Comparison of ENCODE assay signal across 8 mouse cellular contexts in the genomic region with DNA sequence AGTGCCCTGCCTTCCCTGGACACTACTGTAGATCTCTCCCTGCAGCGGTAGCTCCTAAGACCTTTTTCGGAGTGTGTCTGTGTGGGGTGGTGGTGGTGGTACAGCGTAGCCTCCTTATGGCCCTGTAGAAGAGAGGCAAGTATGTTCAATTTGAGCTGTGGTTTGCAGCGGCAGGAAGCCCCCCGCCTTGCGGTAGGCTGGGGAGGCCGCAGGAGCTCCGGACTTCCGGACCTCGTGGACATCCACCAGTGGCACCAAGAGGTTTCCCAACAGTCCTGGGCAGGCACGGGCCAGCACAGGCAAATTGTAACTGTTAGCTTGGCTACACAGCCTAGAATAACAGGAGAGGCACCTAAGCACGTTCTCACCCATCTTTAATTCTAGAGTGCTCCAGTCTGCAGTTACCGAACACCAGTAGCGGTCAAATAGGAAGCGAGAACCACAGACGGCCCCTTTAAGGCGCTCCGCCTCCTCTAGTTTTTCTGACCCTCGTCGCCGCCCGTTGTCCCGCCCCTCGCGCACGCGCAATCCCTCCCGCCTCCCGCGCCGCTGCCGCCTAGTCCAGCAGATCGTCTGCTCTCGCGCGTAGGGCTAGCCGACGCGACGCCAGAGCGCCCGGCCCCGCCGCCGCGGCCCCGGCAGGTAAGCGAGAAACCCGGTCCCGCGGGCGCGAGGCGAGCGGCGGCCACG. TPM values are rescaled to one million over a fixed set of nuclear protein-coding genes. Genes with fewer than 3 reads are reported as not detected.
DNase-seq lines count a peak whose midpoint lies in the region; ATAC-seq lines count a peak whose summit lies in the region.

A gene (plus strand): TSS at position 519 of the 690 bp plus-strand sequence.

- H3K27ac ChIP-seq in hindbrain, embryonic 11.5 days (ENCODE audit: low read depth, low read length), result peak within 1 kb of the TSS; percentile 68

- H3K4me1 ChIP-seq in hindbrain, embryonic 11.5 days (replicated peaks; ENCODE audit: control insufficient read depth, insufficient read depth, low read length), result peaks cover 9% of the 10 kb centered on the region

- H3K4me3 ChIP-seq in hindbrain, embryonic 11.5 days (ENCODE audit: low read depth, low read length), result peak within 1 kb of the TSS; percentile 82

- DNase-seq in Muller cell, postnatal 12 days (ENCODE audit: inconsistent ontology term), result peak; percentile 96
- DNase-seq in cerebellum, adult 9-11 months, result peak; percentile 96
- peak; percentile 87 to 97 for DNase-seq in frontal cortex, adult 2 months (ENCODE audit: extremely low spot score in 1 of 2, low spot score in 1 of 2)
- DNase-seq in hindbrain, embryonic 11.5 days (ENCODE audit: low spot score), result peak; percentile 96
- DNase-seq in layer of hippocampus, postnatal 10 days (ENCODE audit: low spot score in 2 of 2), result peak; percentile 99
- peak; percentile 98 for DNase-seq in lung, postnatal 10 days
- peak; percentile 98 for DNase-seq in ovary, postnatal 36 days (ENCODE audit: low spot score)
- peak; percentile 98 for DNase-seq in thymus, postnatal 25 days

- WGBS in hindbrain, embryonic 11.5 days, result under 1% methylated on average over 57 of the region's 57 CpGs

- ATAC-seq in hindbrain, embryonic 11.5 days (ENCODE audit: low FRiP score), result peak; percentile 89

- H3K4me2 ChIP-seq in hindbrain, embryonic 11.5 days (replicated peaks; ENCODE audit: low read depth, low read length), result peak within 1 kb of the TSS; percentile 80

- H3K9me3 ChIP-seq in hindbrain, embryonic 11.5 days (ENCODE audit: control insufficient read depth, low read length), result no peaks in the 10 kb centered on the region

- no peaks in the 10 kb centered on the region for H3K36me3 ChIP-seq in hindbrain, embryonic 11.5 days (ENCODE audit: control insufficient read depth, insufficient read depth, low read length)

- H3K27me3 ChIP-seq in hindbrain, embryonic 11.5 days (ENCODE audit: control insufficient read depth, insufficient read depth, low read length), result no peaks in the 10 kb centered on the region

- H3K9ac ChIP-seq in hindbrain, embryonic 11.5 days (ENCODE audit: low read depth, low read length), result peak within 1 kb of the TSS; percentile 90

RNA-seq across cellular contexts. Expression of the gene that starts here (rescaled TPM):
- 27.8 and 31.8 TPM in 2 replicates for polyA plus RNA-seq in frontal cortex, adult 2 months (2012; rRNA removed)
- 58.6 and 62.5 TPM in 2 replicates for polyA plus RNA-seq in hindbrain, embryonic 11.5 days (2014; fragmentation: Nextera tagmentation; extraction: Ambion mirVana)
- 10 to 100 TPM; 42.8 to 44.2 TPM for total RNA-seq in layer of hippocampus, postnatal 10 days (2021)

Comparison
In these comparisons a context has a peak if more than half of its experiments do, and no peak if none do; other contexts are left out.
1. Peak in every context shown above with its lines: DNase-seq, ATAC-seq, H3K4me3 ChIP-seq and H3K27ac ChIP-seq.